Mouse (Mus musculus) cerebellum, adult 2 months (tissue): Measurements from ENCODE around the gene H2-Ab1.

Source experiments
- CTCF ChIP-seq: fragments of 200-500 bp; IDR thresholded peaks from 2 replicates; pipeline ENCODE4 v1.5.1; 2011; ENCODE audit warnings: low read depth, mild to moderate bottlenecking, control low read depth, low read length, moderate library complexity, borderline replicate concordance; ENCODE audit not compliant: insufficient read depth
- POLR2A ChIP-seq: fragments of 200-500 bp; IDR thresholded peaks from 2 replicates; pipeline ENCODE4 v1.6.1; 2011; ENCODE audit warnings: low read length, control low read depth, borderline replicate concordance; ENCODE audit not compliant: insufficient read depth

- TF ChIP-seq CTCF (no peak), POLR2A (no peak)
Observed at GRCm38 (mm10) chr17:34306407-34306806, 48.9 kb downstream of the H2-Ab1 start.
